Mouse (Mus musculus) layer of hippocampus, adult 9-10 months (tissue): Measurements from ENCODE around the gene Sec16a.

Experiments used
- DNase-seq: peaks from one replicate; pipeline ENCODE4 v3.0.0; 2022; ENCODE audit warnings: low spot score

The Sec16a gene

GRCm38 (mm10) chr2:26444946-26445665 is at the start of gene Sec16a:
Gene Sec16a, minus strand, starts transcription at chr2:26445216.
- peak; percentile 98 for DNase-seq

- no peak for DNase-seq
Observed at GRCm38 (mm10) chr2:26494396-26494795, 49.4 kb upstream of the Sec16a start.

GRCm38 (mm10) chr2:26493021-26493781 is 48.2 kb upstream of the Sec16a start:
- DNase-seq: no peak

- DNase-seq: no peak
Observed at GRCm38 (mm10) chr2:26490760-26491301, 45.8 kb upstream of the Sec16a start.

GRCm38 (mm10) chr2:26488535-26489135 is 43.6 kb upstream of the Sec16a start:
- no peak for DNase-seq

GRCm38 (mm10) chr2:26487322-26488021 is 42.5 kb upstream of the Sec16a start:
- no peak for DNase-seq

GRCm38 (mm10) chr2:26486835-26487321 is 41.9 kb upstream of the Sec16a start:
- no peak for DNase-seq

GRCm38 (mm10) chr2:26486264-26486810 is 41.3 kb upstream of the Sec16a start:
- no peak for DNase-seq

- no peak for DNase-seq
Observed at GRCm38 (mm10) chr2:26485710-26486109, 40.7 kb upstream of the Sec16a start.

- DNase-seq: no peak
Observed at GRCm38 (mm10) chr2:26485278-26485677, 40.3 kb upstream of the Sec16a start.

GRCm38 (mm10) chr2:26484169-26484568 is 39.2 kb upstream of the Sec16a start:
- DNase-seq: no peak

- no peak for DNase-seq
Observed at GRCm38 (mm10) chr2:26483230-26483869, 38.3 kb upstream of the Sec16a start.

- no peak for DNase-seq
Observed at GRCm38 (mm10) chr2:26482824-26483223, 37.8 kb upstream of the Sec16a start.

GRCm38 (mm10) chr2:26481724-26482495 is 36.9 kb upstream of the Sec16a start:
- no peak for DNase-seq

GRCm38 (mm10) chr2:26480911-26481310 is 35.9 kb upstream of the Sec16a start:
- DNase-seq: no peak

GRCm38 (mm10) chr2:26478685-26479205 is 33.7 kb upstream of the Sec16a start:
- DNase-seq: no peak

- no peak for DNase-seq
Observed at GRCm38 (mm10) chr2:26477911-26478310, 32.9 kb upstream of the Sec16a start.

GRCm38 (mm10) chr2:26475505-26476430 is 30.8 kb upstream of the Sec16a start:
- DNase-seq: no peak
